Mouse (Mus musculus): ENCODE data around the gene Shank1.
"Not testable (repeated sequence)": the region's sequence is repeated elsewhere in the genome, so short reads cannot be mapped to it uniquely, and the experiment has no call there.

Gene Shank1

GRCm38 (mm10) chr7:44309475-44310284 lies at the start of gene Shank1:
Shank1 (plus strand) TSS chr7:44310253.
- DNase-seq (ENCODE audit: low spot score), result no peak

DNA sequence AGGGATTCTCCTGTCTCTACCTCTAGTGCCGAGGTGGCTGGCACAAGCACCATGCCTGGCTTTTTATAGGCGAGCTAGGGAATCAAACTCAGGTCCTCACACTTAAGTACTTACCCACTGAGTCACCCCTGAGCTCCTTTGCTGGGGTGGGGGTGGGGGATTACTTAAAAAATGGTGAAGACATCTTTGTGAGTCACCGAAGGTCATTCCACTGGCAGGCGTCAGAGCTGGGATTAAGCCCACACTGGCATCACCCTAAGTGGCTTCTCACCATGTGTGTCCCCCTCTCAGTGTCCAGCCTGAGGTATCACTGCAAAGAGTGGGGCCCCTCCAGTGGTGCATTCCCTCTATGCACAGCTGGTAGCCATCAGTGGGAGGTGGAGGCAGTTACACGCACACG lies 49.6 kb upstream of the Shank1 start:
- DNase-seq (ENCODE audit: low spot score), result no peak

GRCm38 (mm10) chr7:44261147-44261546 lies 48.9 kb upstream of the Shank1 start, which contains the start of gene Gm15517:
Gm15517 (plus strand) TSS chr7:44261447.
- DNase-seq (ENCODE audit: low spot score), result no peak

- DNase-seq (ENCODE audit: low spot score), result peak; percentile 96
Measured at GRCm38 (mm10) chr7:44262791-44263643, 47.0 kb upstream of the Shank1 start.

GRCm38 (mm10) chr7:44268117-44268516 lies 41.9 kb upstream of the Shank1 start:
- no peak for DNase-seq (ENCODE audit: low spot score)

GRCm38 (mm10) chr7:44269397-44269796 lies 40.7 kb upstream of the Shank1 start:
- no peak for DNase-seq (ENCODE audit: low spot score)

- DNase-seq (ENCODE audit: low spot score), result no peak
Measured at GRCm38 (mm10) chr7:44271309-44271708, 38.7 kb upstream of the Shank1 start.

- DNase-seq (ENCODE audit: low spot score), result no peak
Measured at GRCm38 (mm10) chr7:44272546-44272945, 37.5 kb upstream of the Shank1 start.

DNA sequence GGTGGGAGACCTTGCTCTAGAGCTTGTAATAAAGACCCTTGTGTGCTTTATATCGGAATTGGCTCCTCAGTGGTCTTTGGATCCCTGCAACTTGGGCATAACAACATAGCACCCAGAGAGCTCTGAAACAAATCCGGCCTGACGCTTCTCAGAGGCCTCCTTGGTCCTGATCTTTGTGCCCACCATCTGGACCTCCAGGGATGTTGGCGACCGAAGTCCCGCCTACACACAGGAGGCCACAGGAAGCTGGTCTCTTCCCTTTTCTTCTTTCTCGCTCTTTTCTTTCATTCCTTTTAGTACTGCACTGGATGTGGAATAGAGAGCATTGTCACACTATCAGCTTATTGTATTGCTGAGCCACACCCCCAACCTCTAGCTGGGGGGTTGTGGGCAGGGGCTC lies 36.6 kb upstream of the Shank1 start:
- DNase-seq (ENCODE audit: low spot score), result no peak

GRCm38 (mm10) chr7:44274096-44274495 lies 36.0 kb upstream of the Shank1 start:
- DNase-seq (ENCODE audit: low spot score), result no peak

GRCm38 (mm10) chr7:44275546-44275945 lies 34.5 kb upstream of the Shank1 start:
- no peak for DNase-seq (ENCODE audit: low spot score)

GRCm38 (mm10) chr7:44276461-44277249 lies 33.4 kb upstream of the Shank1 start:
- DNase-seq (ENCODE audit: low spot score), result no peak

DNA sequence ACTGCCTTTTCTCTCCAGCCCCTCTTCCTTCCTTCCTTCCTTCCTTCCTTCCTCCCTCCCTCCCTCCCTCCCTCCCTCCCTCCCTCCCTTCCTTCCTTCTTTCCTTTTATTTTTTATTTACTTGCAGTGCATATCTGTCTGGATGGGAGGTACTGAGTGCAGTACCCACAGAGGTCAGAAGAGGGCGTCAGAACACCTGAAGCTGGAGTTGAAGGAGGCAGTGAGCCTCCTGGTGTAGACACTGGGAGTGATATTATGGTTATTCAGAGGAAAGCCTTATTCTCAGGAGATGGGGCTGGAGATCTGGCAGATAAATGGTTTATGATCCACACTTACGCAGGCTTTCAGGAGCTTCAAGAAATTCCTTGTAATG lies 32.8 kb upstream of the Shank1 start:
- peak; percentile 62 for DNase-seq (ENCODE audit: low spot score)

DNA sequence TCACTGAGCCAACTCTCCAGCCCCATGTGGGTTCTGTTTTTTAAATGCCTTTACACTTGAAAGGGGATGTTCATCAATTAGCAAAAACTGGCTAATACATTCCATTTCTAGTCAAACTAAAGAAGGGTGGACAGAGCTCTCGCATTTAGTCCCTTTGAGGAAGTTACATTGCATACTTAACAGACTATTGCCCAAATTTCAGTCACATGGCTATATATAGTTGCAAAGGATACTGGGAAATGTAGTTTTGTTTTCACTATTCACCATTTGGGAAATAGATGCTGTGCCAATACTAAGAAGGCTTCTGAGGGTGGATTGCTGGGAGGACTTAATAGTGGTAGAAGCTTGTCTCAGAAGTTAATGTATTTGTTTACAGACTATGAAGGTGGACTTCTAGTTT lies 29.1 kb upstream of the Shank1 start:
- no peak for DNase-seq (ENCODE audit: low spot score)

GRCm38 (mm10) chr7:44281586-44281985 lies 28.5 kb upstream of the Shank1 start:
- no peak for DNase-seq (ENCODE audit: low spot score)

GRCm38 (mm10) chr7:44287760-44288159 lies 22.3 kb upstream of the Shank1 start:
- no peak for DNase-seq (ENCODE audit: low spot score)

DNA sequence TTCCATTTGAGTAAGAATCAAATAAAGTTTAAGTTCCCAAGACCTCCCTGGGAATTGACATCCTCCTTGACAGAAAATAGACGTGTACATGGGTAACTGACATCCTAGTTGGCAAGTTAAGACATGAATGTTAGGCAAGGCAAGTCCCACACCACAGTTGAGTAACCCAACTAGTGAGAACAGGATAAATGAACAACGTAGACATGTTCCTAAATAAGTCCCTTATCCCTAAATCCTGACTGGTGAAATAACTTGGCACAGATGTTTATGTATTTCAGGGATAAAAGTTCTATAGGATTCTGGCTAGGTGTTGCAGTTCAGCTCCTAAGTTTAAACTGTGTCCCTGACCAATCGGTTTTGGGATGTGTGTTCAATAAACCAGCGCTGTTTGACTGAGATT lies 19.1 kb upstream of the Shank1 start:
- no peak for DNase-seq (ENCODE audit: low spot score)

GRCm38 (mm10) chr7:44291418-44291817 lies 18.6 kb upstream of the Shank1 start:
- no peak for DNase-seq (ENCODE audit: low spot score)

- not testable (repeated sequence) for DNase-seq (ENCODE audit: low spot score)
Measured at GRCm38 (mm10) chr7:44297501-44297900, 12.6 kb upstream of the Shank1 start.

DNA sequence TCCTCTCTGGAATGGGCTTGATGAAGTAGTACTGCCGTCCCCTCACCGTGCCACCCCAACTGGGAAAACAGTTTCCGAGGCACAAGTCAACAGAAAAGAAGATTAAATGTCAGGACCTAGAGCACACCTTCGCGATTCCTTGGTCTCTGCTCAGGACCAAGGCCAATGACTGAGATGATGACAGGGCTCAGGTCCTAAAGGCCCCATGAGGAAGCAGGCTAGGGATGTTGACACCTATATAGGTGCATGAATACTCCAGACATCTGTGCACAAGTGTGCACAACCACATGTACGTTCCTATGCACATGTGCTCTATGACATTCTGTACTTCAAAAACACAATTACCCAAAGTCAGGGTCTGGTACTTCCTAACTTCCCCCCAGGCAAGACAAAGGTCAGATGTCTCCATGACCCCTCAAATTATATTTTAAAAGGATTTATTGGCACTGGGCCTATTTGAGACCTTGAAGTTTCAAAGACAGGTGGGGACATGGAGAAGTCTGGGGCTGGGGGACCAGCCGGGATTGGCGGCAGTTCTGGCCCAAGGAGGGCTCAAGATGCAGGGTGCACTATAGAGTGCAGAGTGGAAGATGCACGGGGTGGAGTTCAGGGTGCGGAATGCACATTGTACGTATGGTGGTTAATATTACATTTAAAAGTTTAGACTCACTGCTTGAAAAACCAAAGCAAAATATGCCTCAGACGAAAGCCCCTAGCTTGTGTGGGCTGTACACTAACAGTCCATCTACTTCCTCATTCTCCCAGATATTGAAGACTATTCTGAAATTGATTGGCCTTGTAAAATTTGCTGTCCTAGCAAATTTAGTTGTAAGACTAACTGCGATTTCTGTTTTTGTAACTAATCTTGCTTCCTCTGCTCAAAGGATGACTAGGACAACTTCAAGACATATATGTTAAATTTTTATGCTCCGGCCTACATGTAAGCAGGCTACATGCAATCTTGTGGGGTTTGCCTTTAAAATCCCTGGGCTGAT lies 6.4 kb upstream of the Shank1 start:
- no peak for DNase-seq (ENCODE audit: low spot score)

- no peak for DNase-seq (ENCODE audit: low spot score)
Measured at GRCm38 (mm10) chr7:44304463-44304774, 5.6 kb upstream of the Shank1 start.

All from testis, postnatal 10 days (tissue).